Mouse (Mus musculus) limb, embryonic 12.5 days (tissue): ENCODE results near the gene Ncapd2. TPM values are rescaled to one million over a fixed set of nuclear protein-coding genes. Genes with fewer than 3 reads are reported as not detected.

ENCODE experiments used
- ATAC-seq: fragments of 200-750 bp; cut with Nextera tagmentation; 2 replicates; pipeline ENCODE4 v1.8.0; 2017; ENCODE audit warnings: low read depth, moderate TSS enrichment; ENCODE audit not compliant: insufficient number of reproducible peaks, insufficient read depth, low FRiP score, low TSS enrichment
- H3K27ac ChIP-seq: fragments of 300-500 bp; sonication (generic); 2 replicates; pipeline ENCODE4 v1.5.1; 2016; ENCODE audit warnings: mild to moderate bottlenecking, moderate library complexity
- H3K27me3 ChIP-seq: fragments of 300-500 bp; sonication (generic); 2 replicates; pipeline ENCODE4 v1.6.1; 2016; ENCODE audit warnings: mild to moderate bottlenecking, moderate library complexity
- H3K36me3 ChIP-seq: fragments of 300-500 bp; sonication (generic); 2 replicates; pipeline ENCODE4 v1.6.1; 2016; ENCODE audit warnings: mild to moderate bottlenecking, moderate library complexity
- H3K4me1 ChIP-seq: fragments of 300-500 bp; sonication (generic); replicated peaks from 2 replicates; pipeline ENCODE4 v1.6.1; 2016
- H3K4me2 ChIP-seq: fragments of 300-500 bp; sonication (generic); 2 replicates; pipeline ENCODE4 v1.6.1; 2016; ENCODE audit warnings: mild to moderate bottlenecking, moderate library complexity
- H3K4me3 ChIP-seq: fragments of 300-500 bp; sonication (generic); replicated peaks from 2 replicates; pipeline ENCODE4 v1.5.1; 2016; ENCODE audit warnings: mild to moderate bottlenecking
- H3K9ac ChIP-seq: fragments of 300-500 bp; sonication (generic); replicated peaks from 2 replicates; pipeline ENCODE4 v1.6.1; 2016; ENCODE audit warnings: mild to moderate bottlenecking, moderate library complexity
- H3K9me3 ChIP-seq: fragments of 300-500 bp; sonication (generic); 2 replicates; pipeline ENCODE4 v1.6.1; 2016; ENCODE audit warnings: mild to moderate bottlenecking, moderate library complexity
- WGBS: fragments of 180-500 bp; shearing (Covaris S2); methylation state at CpG from one replicate; pipeline ENCODE4 v1.1.7; 2016; 5-methylcytosine and 5-hydroxymethylcytosine counted together
- polyA plus RNA-seq: library from polyadenylated mRNA; unstranded; fragments of >200 nt; fragmentation: Nextera tagmentation; extraction: Ambion mirVana; gene quantifications from 2 replicates; pipeline ENCODE4 v1.2.1, GENCODE M21; 2016

The Ncapd2 gene
- polyA plus RNA-seq, 1 experiment from 2014 or later = 227 TPM

DNA sequence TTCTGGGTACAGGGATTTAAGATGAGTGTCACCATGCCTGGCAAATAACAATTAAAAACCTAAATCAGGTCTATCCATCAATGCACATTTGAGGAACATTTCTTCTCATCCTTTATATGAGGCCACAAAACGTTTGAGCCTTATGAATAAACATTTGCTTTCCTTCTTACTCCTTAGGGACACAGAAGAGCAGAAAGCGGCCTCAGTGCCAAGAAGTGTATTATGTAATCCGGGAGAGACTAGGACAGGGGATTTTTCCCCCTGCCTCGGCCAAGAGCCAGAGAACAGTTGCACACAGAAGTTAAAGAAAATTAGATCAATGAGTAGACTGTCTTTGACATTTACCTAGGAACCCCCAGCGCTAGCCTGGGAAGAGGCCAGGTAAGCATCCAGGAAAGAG lies 9.4 kb downstream of the Ncapd2 start:
- no peaks in the 10 kb centered on the region for H3K27me3 ChIP-seq
- no peak overlapping the region for H3K4me3 ChIP-seq
- H3K27ac ChIP-seq = no peak overlapping the region
- no peaks in the 10 kb centered on the region for H3K9me3 ChIP-seq
- peaks cover 99% of the 10 kb centered on the region for H3K36me3 ChIP-seq
- WGBS = 93% methylated on average over 5 of the region's 5 CpGs
- no peak overlapping the region for H3K9ac ChIP-seq
- no peaks in the 10 kb centered on the region for H3K4me1 ChIP-seq
- H3K4me2 ChIP-seq = no peak overlapping the region
- ATAC-seq = no peak

DNA sequence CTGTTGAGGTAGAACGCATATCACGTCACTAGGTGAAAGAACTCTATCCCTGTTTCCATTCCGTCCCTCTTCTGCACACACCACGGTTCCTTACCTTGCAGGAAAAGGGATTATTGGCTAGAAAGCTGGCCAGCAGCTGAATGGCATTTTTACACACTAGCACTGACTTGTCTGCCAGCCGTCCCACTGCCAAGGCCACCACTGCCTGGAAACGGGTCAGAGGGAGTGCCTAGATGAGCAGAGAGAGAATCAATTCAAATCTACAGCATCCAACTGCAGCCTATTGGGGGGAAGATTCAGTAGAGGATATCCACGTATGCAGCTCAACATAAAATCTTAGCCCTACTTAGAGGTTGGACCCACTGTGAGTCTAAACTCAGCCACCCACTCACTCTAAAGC lies 11.9 kb downstream of the Ncapd2 start:
- peaks cover 99% of the 10 kb centered on the region for H3K36me3 ChIP-seq
- H3K4me2 ChIP-seq = no peak overlapping the region
- H3K9ac ChIP-seq = no peak overlapping the region
- no peaks in the 10 kb centered on the region for H3K9me3 ChIP-seq
- no peak for ATAC-seq
- H3K27me3 ChIP-seq = no peaks in the 10 kb centered on the region
- H3K4me3 ChIP-seq = no peak overlapping the region
- WGBS = 89% methylated on average over 7 of the region's 7 CpGs
- H3K27ac ChIP-seq = no peak overlapping the region
- no peaks in the 10 kb centered on the region for H3K4me1 ChIP-seq

DNA sequence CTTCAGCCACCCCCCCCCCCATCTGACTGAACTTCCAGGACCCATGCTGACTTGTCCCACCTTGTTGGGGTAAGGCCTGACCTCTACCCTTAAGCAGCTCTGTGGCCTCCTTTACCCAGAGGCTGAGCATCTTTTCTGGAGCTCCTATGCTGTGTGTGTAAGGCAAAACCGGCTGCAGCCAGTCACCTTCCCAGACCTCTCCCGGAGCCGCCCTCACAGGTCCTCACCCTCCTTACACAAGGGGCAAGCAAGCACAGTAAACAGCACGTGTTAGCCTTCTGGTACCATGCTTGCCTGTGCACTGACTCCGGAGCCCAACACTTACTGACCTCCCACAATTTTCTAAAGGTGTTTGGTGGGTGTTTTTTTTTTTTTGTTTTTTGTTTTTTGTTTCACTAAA lies 16.0 kb downstream of the Ncapd2 start:
- Histone ChIP-seq H3K9me3 (no peaks in the 10 kb centered on the region), H3K27ac (no peak overlapping the region), H3K4me3 (no peak overlapping the region), H3K27me3 (no peaks in the 10 kb centered on the region), H3K4me2 (no peak overlapping the region), H3K9ac (no peak overlapping the region), H3K36me3 (peaks cover 100% of the 10 kb centered on the region), H3K4me1 (no peaks in the 10 kb centered on the region)
- WGBS = 92% methylated on average over 5 of the region's 5 CpGs
- ATAC-seq = no peak

DNA sequence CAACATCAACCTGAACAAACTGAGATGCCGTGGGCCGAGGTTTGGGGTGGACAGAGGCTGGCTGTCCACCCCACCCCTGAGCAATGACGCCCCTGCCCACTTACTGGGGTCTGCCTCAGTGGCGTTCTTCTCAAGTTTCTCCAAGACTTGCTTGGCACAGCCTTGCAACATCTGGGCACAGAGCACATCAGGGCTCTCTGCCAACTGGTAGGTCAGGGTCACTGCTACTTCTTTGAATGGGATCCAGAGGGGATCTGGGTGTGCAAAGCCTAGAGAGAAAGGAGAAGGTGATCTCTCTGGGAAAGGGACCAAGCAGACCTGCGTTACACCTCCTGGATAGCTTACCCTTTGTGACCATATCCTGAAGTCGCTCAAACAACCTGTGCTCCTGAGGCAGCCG lies 18.2 kb downstream of the Ncapd2 start:
- no peak overlapping the region for H3K27ac ChIP-seq
- 88% methylated on average over 7 of the region's 7 CpGs for WGBS

DNA sequence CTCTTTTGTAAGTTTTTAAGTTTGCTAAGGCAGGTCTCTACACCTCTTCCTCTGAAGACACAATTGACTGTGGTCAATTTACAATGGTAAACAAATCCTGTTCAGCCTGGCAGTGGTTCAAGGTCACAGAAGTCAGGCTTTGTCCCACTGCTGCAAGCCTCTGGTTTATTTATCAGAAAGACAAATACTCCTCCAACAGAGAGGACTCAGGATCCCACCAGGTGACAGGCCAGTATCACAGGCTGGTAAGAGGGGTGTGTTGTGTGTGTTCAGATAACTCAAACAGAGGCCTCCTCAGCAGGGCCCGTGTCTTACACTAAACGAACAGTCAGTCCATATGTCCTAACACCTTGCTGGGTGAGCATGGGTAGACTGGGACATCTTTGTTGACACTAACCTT lies 19.0 kb downstream of the Ncapd2 start:
- Histone ChIP-seq H3K4me2 (no peak overlapping the region), H3K9me3 (no peaks in the 10 kb centered on the region)
- WGBS = 94% methylated on average over 2 of the region's 2 CpGs

More for the DNA sequence above, 18.2 kb downstream of the Ncapd2 start:
- ATAC-seq = no peak
- no peak overlapping the region for H3K4me3 ChIP-seq
- no peaks in the 10 kb centered on the region for H3K4me1 ChIP-seq
- H3K4me2 ChIP-seq = no peak overlapping the region
- H3K27me3 ChIP-seq = no peaks in the 10 kb centered on the region
- H3K9me3 ChIP-seq = no peaks in the 10 kb centered on the region
- H3K36me3 ChIP-seq = peaks cover 100% of the 10 kb centered on the region
- no peak overlapping the region for H3K9ac ChIP-seq

DNA sequence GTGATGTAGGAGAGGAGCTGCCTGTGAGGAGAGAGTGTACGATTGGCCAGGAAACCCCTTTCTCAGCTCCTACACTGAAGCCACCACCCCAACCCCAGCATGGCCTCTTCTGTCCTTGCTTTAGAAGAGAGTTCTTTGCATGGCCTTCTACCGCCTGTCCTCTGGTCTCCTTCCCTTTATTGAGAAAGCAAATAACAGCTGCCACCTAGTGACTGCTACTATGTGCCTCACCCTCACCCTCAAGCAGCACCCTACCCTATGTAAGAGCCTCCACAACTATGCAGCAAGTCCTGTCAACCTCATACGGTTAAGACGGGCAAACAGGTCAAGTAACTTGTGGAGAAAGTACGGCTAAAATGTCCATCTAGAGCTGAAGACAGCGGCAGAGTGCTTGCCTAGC lies 21.3 kb downstream of the Ncapd2 start:
- Histone ChIP-seq H3K9me3 (no peaks in the 10 kb centered on the region), H3K9ac (no peak overlapping the region), H3K27ac (no peak overlapping the region), H3K4me1 (peaks cover 19% of the 10 kb centered on the region), H3K27me3 (no peaks in the 10 kb centered on the region), H3K36me3 (peaks cover 83% of the 10 kb centered on the region), H3K4me2 (no peak overlapping the region), H3K4me3 (no peak overlapping the region)
- ATAC-seq = no peak
- WGBS = 88% methylated on average over 6 of the region's 6 CpGs

More for the DNA sequence above, 19.0 kb downstream of the Ncapd2 start:
- Histone ChIP-seq H3K4me3 (no peak overlapping the region), H3K9ac (no peak overlapping the region), H3K4me1 (peaks cover 3% of the 10 kb centered on the region), H3K36me3 (peaks cover 100% of the 10 kb centered on the region), H3K27ac (no peak overlapping the region), H3K27me3 (no peaks in the 10 kb centered on the region)
- ATAC-seq = no peak

- H3K36me3 ChIP-seq = peaks cover 78% of the 10 kb centered on the region
- H3K4me3 ChIP-seq = no peak overlapping the region
- WGBS = 94% methylated on average over 14 of the region's 14 CpGs
- H3K9me3 ChIP-seq = no peaks in the 10 kb centered on the region
- H3K4me2 ChIP-seq = no peak overlapping the region
- no peak for ATAC-seq
- H3K27me3 ChIP-seq = no peaks in the 10 kb centered on the region
- peaks cover 29% of the 10 kb centered on the region for H3K4me1 ChIP-seq
- no peak overlapping the region for H3K9ac ChIP-seq
- H3K27ac ChIP-seq = no peak overlapping the region
These were observed 23.4 kb downstream of the Ncapd2 start for GRCm38 (mm10) chr6:125168086-125168485.

DNA sequence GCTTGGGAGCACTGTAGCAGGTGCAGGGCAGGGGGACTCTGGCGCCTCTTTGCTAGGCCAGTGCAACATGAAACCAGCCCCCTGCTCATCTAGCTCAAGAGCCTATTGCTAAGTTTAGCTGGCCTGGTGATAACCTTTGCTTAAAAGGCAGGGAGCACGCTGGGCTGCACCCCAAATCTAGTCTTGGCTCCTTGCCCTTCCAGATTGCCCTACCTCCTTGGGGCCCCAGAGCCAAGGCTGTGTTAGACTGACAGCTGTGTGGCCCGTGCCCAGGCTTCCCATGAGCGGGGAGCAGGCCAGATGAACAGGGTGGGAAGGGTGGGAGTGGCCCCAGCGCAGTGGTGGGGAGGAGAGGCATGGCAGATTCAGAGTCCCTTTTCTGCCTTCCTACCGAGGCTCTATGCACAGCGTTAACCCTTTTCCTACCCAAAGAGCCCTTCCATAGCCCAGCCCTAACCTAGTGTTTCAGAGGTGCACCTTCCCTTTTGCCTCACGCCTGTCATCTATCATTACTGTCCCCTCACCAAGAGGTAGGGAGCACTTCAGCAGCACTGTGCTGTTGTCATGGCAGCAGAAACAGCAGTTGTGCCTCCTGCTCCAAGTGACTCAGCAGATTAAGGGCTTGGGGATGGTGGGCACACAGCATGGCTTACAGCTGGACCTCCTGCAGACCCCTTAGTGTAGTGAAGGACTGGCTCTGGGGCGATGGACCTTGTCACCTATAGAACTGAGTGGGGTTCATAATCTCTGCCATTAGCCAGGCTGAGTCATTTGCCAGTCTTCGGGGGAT lies 24.4 kb downstream of the Ncapd2 start:
- peaks cover 78% of the 10 kb centered on the region for H3K36me3 ChIP-seq
- WGBS = 19% methylated on average over 10 of the region's 10 CpGs
- H3K4me1 ChIP-seq = peaks cover 37% of the 10 kb centered on the region
- ATAC-seq = no peak
- H3K4me3 ChIP-seq = peak overlapping the region; percentile 99
- H3K27ac ChIP-seq = peak overlapping the region; percentile 97
- H3K27me3 ChIP-seq = no peaks in the 10 kb centered on the region
- peak overlapping the region; percentile 94 for H3K4me2 ChIP-seq
- H3K9ac ChIP-seq = peak overlapping the region; percentile 99; the same call in 1 of the 2 replicates
- H3K9me3 ChIP-seq = no peaks in the 10 kb centered on the region

- Histone ChIP-seq H3K4me3 (peak within 1 kb of the TSS; percentile 99), H3K36me3 (peaks cover 77% of the 10 kb centered on the region), H3K9me3 (no peaks in the 10 kb centered on the region), H3K4me2 (peak within 1 kb of the TSS; percentile 94), H3K9ac (peak within 1 kb of the TSS; percentile 99), H3K4me1 (peaks cover 43% of the 10 kb centered on the region), H3K27me3 (no peaks in the 10 kb centered on the region), H3K27ac (peak within 1 kb of the TSS; percentile 97)
- ATAC-seq = peak; percentile 28
- WGBS = 0% methylated on average over 18 of the region's 18 CpGs
These were observed 25.3 kb downstream of the Ncapd2 start, which contains the start of gene Gapdh for GRCm38 (mm10) chr6:125166051-125166751. Gene Gapdh, minus strand, starts transcription at chr6:125166467.

GRCm38 (mm10) chr6:125165328-125165891 lies 26.1 kb downstream of the Ncapd2 start:
- H3K9ac ChIP-seq = peak overlapping the region; percentile 99
- peak overlapping the region; percentile 94 for H3K4me2 ChIP-seq
- peak overlapping the region; percentile 97 for H3K27ac ChIP-seq
- H3K4me1 ChIP-seq = peaks cover 51% of the 10 kb centered on the region
- ATAC-seq = peak; percentile 92
- 1% methylated on average over 33 of the region's 36 CpGs for WGBS
- H3K4me3 ChIP-seq = peak overlapping the region; percentile 99
- H3K27me3 ChIP-seq = no peaks in the 10 kb centered on the region
- peaks cover 77% of the 10 kb centered on the region for H3K36me3 ChIP-seq
- no peaks in the 10 kb centered on the region for H3K9me3 ChIP-seq

- under 1% methylated on average over 39 of the region's 39 CpGs for WGBS
- no peaks in the 10 kb centered on the region for H3K9me3 ChIP-seq
- H3K4me3 ChIP-seq = peak overlapping the region; percentile 99
- ATAC-seq = peak; percentile 18
- no peaks in the 10 kb centered on the region for H3K27me3 ChIP-seq
- peak overlapping the region; percentile 99 for H3K9ac ChIP-seq
- H3K36me3 ChIP-seq = peaks cover 77% of the 10 kb centered on the region
- peak overlapping the region; percentile 97 for H3K27ac ChIP-seq
- H3K4me2 ChIP-seq = peak overlapping the region; percentile 94
- peaks cover 51% of the 10 kb centered on the region for H3K4me1 ChIP-seq
These were observed 26.7 kb downstream of the Ncapd2 start for GRCm38 (mm10) chr6:125164672-125165327.
